Mouse (Mus musculus) testis, postnatal 10 days (tissue): ENCODE data around the gene Gm21936.
"Not testable (repeated sequence)": the region's sequence is repeated elsewhere in the genome, so short reads cannot be mapped to it uniquely, and the experiment has no call there.

ENCODE experiments used
- DNase-seq: peaks from one replicate; pipeline ENCODE4 v3.0.0; 2021; ENCODE audit warnings: low spot score

The Gm21936 gene

DNA sequence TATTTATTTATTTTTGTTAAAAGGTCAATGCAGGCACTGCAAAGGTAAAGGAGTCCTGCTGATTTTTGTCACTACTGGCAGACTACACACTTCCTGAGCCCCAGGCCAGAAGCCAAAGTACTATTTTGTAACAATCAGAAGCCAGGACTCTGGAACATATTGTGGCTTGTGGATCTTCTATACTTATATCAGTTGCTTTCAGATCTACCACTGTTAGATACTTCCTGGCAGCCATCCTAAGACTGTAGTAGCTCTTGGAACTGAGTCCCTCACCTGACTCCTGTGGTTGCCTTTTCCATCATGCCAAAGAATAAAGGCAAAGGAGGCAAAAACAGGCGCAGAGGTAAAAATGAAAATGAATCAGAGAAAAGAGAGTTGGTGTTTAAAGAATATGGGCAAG lies at the start of gene Gm21936:
TSS of gene Gm21936 (plus strand) at position 301 of the 400 bp plus-strand sequence.
- not testable (repeated sequence) for DNase-seq

DNA sequence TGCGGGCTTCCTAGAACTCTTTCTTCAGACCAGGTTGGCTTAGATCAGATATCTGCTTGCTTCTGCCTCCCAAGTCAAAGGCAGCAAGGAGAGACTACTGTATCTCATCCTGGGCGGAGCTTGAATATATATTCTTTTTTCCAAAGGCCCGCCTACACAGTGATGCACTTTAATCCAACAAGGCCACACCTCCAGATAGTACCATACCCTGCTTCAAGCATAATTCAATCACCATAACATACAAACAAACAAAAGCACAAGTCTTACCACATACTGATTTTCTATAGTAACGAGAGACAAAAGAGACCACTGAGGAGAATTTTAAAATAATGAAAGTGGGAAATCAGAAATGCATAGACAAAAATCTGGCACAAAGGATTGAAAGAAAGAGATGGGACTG lies 19.7 kb upstream of the Gm21936 start, which contains the start of gene Gm21319:
TSS of gene Gm21319 (minus strand) at position 101 of the 400 bp plus-strand sequence.
- DNase-seq, result not testable (repeated sequence)

DNA sequence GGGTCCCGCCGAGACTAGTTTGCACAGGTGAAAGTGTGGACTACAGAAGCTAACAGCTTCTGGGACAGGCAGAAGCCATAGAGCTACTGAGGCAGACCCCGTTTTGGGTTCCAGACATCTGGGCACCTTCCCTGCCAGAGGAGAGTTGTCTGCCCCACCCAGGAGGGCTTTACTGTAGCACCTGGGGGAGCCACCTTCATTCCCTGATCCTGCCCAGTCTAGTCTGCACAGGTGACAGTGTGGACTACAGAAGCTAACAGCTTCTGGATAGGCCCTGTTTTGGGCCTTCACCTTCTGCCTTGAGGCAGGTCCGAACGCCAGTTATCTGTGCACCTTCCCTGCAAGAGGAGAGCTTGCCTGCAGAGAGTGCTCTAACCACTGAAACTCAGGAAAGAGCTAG lies 2.7 kb downstream of the Gm21936 start:
- DNase-seq, result not testable (repeated sequence)

DNA sequence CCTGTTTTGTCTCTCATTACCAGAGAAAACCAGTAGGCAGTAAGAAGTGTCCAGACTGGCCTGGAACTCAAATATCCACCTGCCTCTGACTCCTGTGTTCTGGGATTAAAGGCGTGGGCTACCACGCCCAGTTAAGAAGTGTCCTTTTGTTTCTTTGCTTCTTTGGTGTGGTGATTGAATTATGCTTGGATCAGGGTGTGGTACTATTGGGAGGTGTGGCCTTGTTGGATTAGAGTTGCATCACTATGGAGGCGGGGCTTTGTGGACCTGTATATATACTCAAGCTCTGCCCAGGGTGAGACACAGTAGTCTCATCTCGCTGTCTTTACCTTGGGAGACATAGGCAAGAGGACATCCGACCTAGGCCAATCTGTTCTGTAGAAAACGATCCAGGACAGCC lies 21.0 kb downstream of the Gm21936 start, which contains the start of gene BB287469:
TSS of gene BB287469 (plus strand) at position 301 of the 400 bp plus-strand sequence.
- DNase-seq, result not testable (repeated sequence)

- DNase-seq, result not testable (repeated sequence)
Measured at GRCm38 (mm10) chr12:87842239-87842638, 46.9 kb downstream of the Gm21936 start, which contains the start of gene Gm2001. Gene Gm2001, minus strand, starts transcription at chr12:87842339.
